Mouse (Mus musculus) embryonic fibroblast, embryonic 13.5 days (primary cell): ENCODE data around the gene 6030408B16Rik.

Experiments used
- CTCF ChIP-seq: IDR thresholded peaks from 2 replicates; pipeline ENCODE4 v1.5.1; 2011; ENCODE audit warnings: mild to moderate bottlenecking, control low read depth, low read length, moderate library complexity, borderline replicate concordance; ENCODE audit not compliant: insufficient read depth
- POLR2A ChIP-seq: IDR thresholded peaks from 2 replicates; pipeline ENCODE4 v1.6.1; 2011; ENCODE audit warnings: low read depth, mild to moderate bottlenecking, control low read depth, low read length, moderate library complexity

- TF ChIP-seq CTCF (no peak), POLR2A (no peak)
Observed at GRCm38 (mm10) chr15:101250220-101250800, 42.7 kb upstream of the 6030408B16Rik start.
